Mouse (Mus musculus) erythroblast, embryonic 14.5 days (primary cell): ENCODE measurements around the gene Foxp1.

ENCODE experiments used
- GATA1 ChIP-seq: IDR thresholded peaks from 2 replicates; pipeline ENCODE4 v1.6.1; 2012; ENCODE audit warnings: low read length, inconsistent platforms, mixed read lengths
- TAL1 ChIP-seq: IDR thresholded peaks from 3 replicates; pipeline ENCODE4 v1.6.1; 2012; ENCODE audit warnings: low read length, inconsistent platforms, mixed read lengths

GRCm38 (mm10) chr6:99029438-99029837 is 493.1 kb downstream of the Foxp1 start:
- TF ChIP-seq GATA1 (no peak), TAL1 (no peak)
